Mouse (Mus musculus): ENCODE measurements around the gene Kat6b.
"Not testable (repeated sequence)": the region's sequence is repeated elsewhere in the genome, so short reads cannot be mapped to it uniquely, and the experiment has no call there.

The Kat6b gene

DNA sequence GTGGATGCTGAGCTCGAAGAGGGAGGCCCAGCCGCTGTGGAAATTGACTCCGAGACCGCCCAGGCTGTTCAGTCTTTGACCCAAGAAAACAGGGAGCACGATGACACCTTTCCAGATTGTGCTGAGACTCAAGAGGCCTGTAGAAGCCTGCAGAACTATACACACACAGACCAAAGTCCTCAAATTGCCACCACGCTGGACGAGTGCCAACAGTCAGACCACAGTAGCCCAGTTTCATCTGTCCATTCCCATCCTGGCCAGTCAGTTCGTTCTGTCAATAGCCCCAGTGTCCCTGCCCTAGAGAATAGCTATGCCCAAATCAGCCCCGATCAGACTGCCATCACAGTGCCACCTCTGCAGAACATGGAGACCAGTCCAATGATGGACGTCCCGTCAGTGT, 188.0 kb downstream of the Kat6b start:
- no peak for DNase-seq (ENCODE audit: low spot score)

- no peak for DNase-seq (ENCODE audit: low spot score)
Observed at GRCm38 (mm10) chr14:21669633-21670421, 188.6 kb downstream of the Kat6b start.

- DNase-seq (ENCODE audit: low spot score) = not testable (repeated sequence)
Observed at GRCm38 (mm10) chr14:21670422-21671006, 189.3 kb downstream of the Kat6b start.

DNA sequence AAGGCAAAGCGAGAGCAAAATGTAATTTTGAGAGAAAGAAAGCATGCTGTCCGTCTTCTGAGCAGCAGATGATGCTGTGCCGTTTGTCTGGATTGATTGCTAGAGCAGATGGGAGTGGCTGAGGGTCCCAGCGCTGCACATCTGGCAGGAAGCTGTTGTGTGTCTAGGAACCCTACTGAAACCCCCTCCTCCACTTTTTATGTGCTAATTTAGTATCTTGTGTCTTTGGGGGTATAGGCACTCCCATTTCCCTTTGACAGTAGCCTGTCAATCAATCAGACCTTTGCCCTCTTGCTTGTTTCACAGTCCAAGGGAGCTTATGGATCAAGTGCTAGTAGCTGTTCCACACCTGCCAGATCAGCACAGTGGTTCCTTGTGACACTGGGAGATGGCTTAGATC, 191.9 kb downstream of the Kat6b start:
- no peak for DNase-seq (ENCODE audit: low spot score)

DNA sequence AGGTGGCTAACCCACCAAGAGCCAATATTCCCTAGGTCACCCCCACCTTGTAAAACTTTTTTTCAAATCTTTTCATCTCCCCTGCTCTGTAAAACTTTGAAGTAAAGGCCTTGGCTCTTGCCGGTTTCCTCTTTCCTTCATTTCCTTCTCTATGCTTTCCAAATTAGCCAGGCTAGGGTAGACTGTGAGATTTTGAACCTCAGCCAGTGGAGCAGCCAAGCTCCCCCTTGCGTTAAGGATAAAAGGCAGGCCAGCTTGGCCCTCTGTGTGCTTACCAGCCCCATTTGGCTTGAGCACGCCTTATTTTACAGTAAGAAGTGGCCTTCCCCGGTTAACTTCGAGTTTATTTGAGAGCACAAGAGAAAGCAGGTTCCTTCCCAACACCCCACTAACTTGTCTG, 193.2 kb downstream of the Kat6b start:
- DNase-seq (ENCODE audit: low spot score) = no peak

DNA sequence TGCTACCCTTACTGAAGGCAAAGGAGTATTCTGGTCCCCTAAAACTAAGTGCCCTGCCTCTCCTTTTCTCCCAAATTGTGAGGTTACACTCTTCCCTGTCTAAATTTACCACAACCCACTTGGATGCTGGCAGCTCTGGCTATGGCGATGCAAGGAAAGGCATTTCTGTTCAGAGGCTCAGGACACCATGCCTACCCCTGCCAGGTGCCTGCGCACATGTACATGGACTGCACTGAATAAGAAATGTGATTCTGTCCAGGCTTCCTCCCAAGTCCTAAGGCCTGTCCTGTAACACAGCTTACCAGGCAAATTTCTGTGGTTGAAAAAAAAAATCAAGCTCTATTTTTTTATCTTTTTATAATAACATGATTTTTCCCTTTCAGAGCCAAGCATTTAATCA, 195.0 kb downstream of the Kat6b start:
- DNase-seq (ENCODE audit: low spot score) = no peak

- DNase-seq (ENCODE audit: low spot score) = peak; percentile 40
Observed at GRCm38 (mm10) chr14:21678509-21679285, 197.5 kb downstream of the Kat6b start.

- DNase-seq (ENCODE audit: low spot score) = no peak
Observed at GRCm38 (mm10) chr14:21679631-21680201, 198.5 kb downstream of the Kat6b start.

DNA sequence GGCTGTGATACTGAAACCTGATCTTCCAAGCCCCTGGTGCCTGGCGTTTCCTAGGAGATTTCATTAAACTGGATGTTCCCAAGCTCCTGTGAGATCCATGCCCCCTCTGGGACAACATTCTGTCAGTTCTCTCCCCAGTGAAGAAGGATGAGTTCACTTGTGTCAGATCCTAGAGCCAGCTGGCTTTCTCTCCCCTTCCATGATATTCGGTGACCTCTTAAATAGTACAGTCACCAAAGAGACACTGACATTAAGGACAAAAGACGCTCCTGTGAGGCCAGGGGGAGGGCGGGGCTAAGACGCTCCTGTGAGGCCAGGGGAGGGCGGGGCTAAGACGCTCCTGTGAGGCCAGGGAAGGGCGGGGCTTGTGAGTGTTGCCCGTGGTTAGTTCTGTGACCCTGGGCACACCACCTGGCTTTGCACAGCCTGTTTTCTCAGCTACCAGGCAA, 201.5 kb downstream of the Kat6b start:
- DNase-seq (ENCODE audit: low spot score) = no peak

DNA sequence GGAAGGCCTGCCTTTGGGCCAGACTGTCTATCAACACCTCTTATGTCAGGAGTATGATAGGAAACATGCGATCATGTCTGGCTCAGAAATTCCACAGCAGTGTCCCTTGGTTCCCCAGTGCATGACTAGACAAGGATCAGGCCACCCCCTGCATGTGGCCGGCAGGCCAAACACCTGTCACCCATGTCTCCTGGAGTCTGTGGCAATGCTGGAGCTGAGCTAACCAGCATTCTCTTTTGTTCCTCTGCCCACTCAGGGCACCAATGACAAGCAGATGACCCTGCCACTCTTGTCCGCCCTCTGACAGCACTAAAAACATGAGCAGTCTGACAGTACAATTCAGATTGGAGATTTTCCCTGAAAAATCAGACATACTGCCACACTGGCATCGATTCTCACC, 202.6 kb downstream of the Kat6b start:
- no peak for DNase-seq (ENCODE audit: low spot score)

- no peak for DNase-seq (ENCODE audit: low spot score)
Observed at GRCm38 (mm10) chr14:21685411-21686146, 204.3 kb downstream of the Kat6b start.

DNA sequence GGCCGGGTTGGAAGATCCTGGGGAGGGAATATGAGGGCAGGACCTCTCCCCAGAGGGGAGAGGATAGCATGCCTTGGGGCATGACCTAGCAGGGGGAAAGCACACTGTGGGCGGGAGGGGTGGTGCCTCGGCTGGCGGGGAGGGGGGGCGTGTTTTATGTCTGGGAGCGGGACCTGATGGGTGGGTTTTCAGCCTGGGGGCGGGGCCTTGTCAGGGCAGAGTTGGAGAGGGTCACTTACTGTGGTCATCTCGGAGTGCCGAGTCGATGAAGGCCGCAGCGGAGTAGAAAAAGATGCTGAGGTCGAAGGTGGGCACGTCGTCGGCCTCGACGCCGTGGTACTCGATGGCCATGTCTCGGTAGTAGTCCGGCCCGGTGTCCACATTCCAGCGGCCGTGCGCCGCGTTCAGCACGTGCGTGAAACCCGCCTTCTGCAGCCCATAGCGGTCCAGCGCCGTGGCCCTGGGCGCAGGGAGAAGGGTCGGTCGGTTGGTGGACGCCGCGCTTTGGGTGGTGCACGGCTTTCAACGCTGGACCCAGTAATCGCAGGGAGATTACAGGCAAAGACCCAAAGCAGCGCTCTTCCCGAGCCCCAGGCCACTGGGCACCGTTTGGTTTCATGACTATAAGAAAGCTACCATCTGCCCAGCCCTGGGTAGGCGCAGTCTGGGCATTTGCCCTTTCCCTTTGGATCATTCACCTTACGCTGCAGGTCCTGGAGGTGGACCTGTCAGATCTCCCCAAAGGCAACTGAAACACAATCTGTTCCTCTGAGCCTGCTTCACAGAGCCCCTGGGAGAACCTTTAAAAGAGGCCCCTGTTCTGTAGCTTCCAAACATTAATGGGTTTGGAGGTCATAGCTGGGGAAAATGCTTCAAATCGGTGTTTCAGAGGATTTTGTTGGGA, 205.4 kb downstream of the Kat6b start:
- DNase-seq (ENCODE audit: low spot score) = no peak

DNA sequence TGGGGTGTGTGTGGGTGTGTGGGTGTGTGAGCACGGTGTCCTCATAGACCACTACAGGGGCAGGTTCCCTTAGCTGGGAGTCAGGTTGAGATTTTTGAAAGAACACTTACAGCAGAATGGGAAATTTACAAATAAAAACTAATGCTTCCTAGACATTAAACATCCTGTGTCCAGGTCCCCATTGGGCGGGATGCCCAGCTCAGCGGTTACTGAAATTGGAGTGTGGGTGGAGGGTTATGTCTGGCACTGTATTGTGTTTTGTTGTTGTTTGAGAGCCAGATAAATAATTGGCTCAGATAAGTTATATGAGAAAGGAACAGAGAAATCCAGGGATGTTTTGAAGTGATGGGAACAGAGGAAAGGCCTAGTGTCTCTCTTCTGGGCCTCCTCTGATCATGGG, 209.8 kb downstream of the Kat6b start:
- no peak for DNase-seq (ENCODE audit: low spot score)

DNA sequence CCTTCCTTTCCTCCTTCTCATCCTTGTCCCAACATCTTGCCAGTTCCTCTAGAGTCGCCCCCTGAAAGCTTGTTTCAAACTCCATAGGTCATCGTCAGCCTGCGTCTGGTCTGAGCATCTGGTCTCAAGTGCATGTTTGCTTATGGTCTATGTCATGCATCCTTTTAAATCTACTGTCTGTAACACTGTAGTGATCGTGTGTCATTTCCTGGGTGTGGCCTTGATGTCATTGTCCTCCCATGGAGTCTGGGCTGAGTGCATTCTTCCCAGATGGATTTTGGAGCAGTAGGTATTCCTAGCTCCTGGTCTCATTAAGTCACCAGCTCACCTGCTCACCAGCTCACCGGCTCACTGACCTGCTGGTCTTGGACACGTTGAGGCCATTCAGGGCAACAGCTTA, 213.8 kb downstream of the Kat6b start:
- DNase-seq (ENCODE audit: low spot score) = no peak

- DNase-seq (ENCODE audit: low spot score) = no peak
Observed at GRCm38 (mm10) chr14:21696186-21696830, 215.1 kb downstream of the Kat6b start.

DNA sequence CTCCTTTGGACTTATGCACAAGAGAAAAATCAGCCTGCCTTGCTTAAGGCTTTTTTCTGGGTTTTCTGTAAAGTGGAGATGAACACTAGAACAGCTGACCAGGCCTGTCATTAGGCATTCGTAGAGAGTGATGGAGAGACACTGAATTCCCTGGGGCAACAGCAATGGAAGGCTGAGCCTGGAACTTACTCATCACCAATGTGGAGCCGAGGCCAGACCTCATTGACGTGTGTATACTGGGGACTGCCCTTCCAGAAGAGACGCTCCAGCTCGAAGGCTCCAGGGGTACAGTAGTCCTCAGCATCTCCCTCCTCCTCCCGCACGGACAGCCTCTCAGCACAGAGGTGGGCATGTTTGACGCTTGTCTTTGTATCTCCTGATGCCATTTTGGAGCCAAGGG, 221.5 kb downstream of the Kat6b start:
- DNase-seq (ENCODE audit: low spot score) = no peak

GRCm38 (mm10) chr14:21703255-21703654, 222.0 kb downstream of the Kat6b start:
- no peak for DNase-seq (ENCODE audit: low spot score)

DNA sequence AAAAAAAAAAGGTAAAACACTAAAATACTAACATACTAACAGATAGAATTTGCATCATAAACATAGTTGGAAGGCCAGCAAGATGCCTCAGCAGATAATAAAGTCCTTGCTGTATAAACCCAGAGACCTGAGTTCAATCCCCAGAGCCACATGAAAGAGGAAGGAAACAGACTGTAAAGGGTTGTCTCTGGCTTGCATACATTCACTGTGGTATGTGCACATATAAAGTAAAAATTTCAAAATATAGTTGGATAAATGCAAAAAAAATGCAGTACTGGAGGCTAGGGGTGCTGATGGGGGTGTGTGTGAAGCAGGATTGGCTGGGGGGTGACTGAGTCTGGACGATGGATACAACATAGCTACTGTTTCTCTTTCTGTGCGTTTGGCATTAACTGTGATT, 224.2 kb downstream of the Kat6b start:
- no peak for DNase-seq (ENCODE audit: low spot score)

DNA sequence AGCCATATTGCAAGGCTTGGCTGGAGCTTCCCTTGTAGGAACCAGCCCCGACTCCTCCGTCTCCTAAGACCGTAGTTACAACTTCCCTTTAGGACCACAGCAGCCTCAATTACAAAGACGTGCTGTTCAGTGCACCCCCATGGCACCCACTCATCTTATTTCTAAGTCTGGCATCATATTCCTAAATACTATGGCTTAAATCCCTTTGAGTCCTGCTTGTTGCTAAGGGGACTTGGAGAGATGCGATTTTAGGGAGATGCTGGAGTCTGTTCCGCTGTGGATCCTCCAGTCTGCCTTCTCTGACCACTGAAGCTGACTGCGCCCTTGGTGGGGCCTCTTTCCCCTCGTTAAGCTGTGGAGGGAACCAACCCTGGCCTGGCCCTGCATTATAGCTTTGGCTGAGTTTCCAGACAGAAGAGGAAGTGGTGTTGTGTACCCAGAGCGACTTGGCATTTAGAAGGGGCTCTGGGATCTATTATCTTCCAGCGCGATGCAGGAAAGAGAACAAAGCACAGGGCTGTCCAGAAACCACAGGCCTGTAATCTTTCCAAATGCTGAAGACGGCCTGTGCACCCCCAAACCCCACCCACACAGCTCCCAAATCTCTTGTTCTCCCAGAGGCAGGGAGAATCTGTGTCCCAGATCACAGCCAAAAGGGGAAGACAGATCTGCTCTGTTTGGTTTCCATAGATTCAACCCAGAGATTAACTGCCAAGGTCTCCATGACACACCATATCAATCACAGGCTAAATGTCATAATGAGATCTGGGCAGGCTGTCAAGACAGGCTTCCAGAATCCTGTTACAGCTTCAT, 225.7 kb downstream of the Kat6b start:
- DNase-seq (ENCODE audit: low spot score) = peak; percentile 16

- DNase-seq (ENCODE audit: low spot score) = no peak
Observed at GRCm38 (mm10) chr14:21709545-21709944, 228.3 kb downstream of the Kat6b start.
